Mouse (Mus musculus) monocyte, adult 59 days (primary cell): ENCODE measurements around the gene Grin2b. TPM values are rescaled to one million over a fixed set of nuclear protein-coding genes. Genes with fewer than 3 reads are reported as not detected.

Experiments
- total RNA-seq, 2 experiments: library from RNA; stranded (reverse); gene quantifications; one replicate each; pipeline ENCODE4 v1.2.4; 2023

The Grin2b gene
- total RNA-seq, result not detected

DNA sequence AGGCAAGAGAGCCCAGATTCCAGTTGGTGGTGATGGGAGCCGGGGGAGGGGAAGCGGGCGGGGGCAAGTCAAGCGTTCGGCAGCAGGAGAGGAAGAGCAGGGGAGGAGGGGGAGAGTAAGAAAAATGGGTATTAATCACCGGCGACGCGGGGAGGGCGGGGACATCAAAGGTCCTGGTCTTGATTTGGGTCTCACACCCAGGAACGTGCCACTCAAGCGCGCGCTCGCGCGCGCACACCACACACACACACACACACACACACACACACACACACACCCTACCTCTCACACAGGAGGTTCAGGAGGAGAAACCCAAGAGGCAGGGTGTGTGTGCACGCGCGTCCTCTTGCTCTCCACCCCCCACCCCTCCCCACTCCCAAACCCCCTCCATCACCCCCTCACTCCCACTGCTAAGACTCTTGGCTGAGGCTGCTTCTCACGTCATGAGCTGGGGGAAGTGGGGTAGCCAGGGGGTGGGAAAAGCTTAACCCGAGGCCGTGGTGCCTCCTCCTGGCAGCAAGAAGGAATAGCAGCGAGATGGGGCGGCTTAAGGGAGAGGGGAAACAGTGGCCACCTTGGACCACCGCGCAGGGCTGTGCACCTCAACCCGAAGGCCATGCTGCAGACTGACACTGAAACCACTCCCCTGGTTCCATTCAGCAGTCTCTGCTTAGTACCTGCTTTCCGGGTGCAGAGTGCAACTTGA lies at the start of gene Grin2b:
TSS of gene Grin2b (minus strand) at position 321 of the 706 bp plus-strand sequence.

Other genes starting within 250 kb of the Grin2b start
- gene Gm8994, start 154.0 kb upstream of the Grin2b start, total RNA-seq, result not detected
- not detected for gene E330021D16Rik, start 242.1 kb upstream of the Grin2b start, total RNA-seq